Mouse (Mus musculus): ENCODE results near the gene Lyg1.
"Not testable (repeated sequence)": the region's sequence is repeated elsewhere in the genome, so short reads cannot be mapped to it uniquely, and the experiment has no call there.

Gene Lyg1

DNA sequence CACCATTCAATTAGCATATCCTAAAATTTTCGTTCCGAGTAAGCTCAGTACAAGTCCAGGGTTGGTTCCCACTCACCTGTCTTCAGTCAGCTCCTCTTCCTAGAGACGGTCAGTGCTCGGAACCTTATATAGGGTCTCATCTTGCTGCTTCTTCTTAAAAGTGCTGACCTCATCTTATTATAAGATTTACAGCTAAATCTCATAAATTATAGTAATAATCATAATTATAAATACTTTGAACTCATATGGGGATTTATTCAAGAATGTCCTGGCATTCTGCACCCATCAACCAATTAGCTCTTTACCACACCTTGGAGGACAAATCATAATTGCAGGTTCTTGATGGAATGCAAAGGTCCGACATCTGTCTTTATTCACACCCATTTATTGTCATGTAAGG, at the start of gene Lyg1:
Gene Lyg1 (minus strand): TSS at position 101 of the 400 bp plus-strand sequence.
- DNase-seq (ENCODE audit: low spot score): no peak

DNA sequence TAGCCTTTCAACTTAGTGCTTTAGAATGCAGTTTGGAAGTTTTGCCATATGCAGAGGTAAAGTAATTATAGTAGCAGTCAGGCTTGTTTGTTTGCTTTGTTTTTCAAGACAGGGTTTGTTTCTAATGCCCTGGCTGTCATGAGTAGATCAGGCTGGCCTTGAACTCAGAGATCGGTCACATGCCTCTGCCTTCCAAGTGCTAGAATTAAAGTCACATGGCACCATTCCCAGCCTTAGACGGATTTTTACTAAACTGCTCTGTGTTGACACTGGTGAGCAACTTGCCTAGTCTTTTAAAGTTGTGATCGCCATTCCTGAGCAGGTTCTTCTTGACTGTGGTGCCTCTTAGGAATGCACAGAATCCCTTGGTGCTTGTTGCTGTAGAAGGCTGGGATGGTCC, 49.2 kb upstream of the Lyg1 start:
- DNase-seq (ENCODE audit: low spot score): no peak

DNA sequence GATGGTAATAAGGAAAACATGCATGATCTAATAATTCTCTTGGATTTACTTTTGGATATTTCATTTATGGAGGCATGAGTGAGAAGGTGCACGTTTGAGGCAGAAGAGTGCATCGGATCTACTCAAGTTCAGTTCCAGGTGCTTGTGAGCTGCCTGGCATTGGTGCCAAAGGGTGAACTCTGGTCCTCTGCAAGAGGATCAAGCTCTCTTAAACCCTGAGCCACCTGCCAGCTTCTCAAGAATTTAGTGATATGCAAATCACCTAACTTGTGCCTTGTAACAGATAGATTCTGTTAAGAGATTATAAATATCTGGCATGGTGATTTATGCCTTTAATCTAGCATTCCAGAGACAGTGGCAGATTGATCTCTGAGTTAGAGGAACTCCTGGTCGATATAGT, 45.5 kb upstream of the Lyg1 start:
- DNase-seq (ENCODE audit: low spot score): no peak

DNA sequence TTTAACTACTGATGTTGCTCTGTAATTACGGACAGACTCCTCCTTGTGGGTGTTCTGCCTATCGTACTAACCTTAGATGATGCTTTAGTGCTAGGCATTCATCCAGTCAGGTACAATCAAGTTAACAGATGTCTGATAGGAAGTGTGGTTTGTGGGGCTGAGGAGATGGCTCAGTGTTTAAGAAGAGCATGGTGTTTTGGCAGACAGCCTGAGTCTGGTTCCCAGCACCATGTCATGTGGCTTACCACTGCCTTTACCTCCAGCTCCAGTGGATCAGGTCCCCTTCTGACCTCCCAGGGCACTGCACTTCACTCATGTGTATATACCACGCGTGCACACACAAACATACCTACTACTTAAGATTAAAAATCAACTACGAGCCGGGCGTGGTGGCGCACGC, 44.4 kb upstream of the Lyg1 start:
- no peak for DNase-seq (ENCODE audit: low spot score)

DNA sequence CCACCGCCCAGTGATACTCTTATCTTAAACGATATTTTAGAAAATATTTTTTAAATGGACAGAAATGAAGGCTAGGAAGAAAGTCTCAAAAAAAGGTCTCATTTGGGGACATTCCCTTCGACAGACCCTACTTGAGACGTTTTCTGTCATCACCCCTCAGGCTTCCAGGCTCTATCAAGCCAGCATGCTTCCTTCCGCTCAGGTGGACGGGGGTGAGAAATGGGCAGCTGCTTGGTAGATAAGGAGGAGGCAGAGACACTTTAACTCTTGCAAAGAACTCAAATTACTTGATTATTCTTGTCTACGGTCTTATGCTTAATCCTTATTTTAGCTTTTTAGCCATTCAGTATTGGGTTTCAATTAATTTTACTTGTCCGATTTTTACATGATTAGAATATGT, 43.3 kb upstream of the Lyg1 start:
- DNase-seq (ENCODE audit: low spot score): no peak

DNA sequence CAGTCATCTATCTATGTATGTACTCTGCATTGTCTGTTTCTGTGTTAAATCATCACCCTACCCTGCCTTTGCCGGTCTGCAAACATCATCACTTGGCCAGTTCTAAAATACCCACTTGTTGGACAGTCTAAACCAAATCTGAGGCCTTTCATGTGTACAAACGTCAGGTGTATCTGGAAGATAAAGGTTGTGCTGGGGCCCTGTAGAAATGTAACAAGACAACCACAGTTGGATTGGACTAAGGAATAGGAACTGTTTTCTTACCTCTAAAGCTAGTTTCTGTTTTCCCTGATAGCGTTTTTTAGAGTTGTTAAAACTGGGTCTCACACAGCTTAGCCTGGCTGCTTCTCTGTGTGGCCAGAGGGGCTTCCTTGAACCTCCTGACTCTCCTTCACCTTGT, 42.0 kb upstream of the Lyg1 start:
- DNase-seq (ENCODE audit: low spot score): no peak

DNA sequence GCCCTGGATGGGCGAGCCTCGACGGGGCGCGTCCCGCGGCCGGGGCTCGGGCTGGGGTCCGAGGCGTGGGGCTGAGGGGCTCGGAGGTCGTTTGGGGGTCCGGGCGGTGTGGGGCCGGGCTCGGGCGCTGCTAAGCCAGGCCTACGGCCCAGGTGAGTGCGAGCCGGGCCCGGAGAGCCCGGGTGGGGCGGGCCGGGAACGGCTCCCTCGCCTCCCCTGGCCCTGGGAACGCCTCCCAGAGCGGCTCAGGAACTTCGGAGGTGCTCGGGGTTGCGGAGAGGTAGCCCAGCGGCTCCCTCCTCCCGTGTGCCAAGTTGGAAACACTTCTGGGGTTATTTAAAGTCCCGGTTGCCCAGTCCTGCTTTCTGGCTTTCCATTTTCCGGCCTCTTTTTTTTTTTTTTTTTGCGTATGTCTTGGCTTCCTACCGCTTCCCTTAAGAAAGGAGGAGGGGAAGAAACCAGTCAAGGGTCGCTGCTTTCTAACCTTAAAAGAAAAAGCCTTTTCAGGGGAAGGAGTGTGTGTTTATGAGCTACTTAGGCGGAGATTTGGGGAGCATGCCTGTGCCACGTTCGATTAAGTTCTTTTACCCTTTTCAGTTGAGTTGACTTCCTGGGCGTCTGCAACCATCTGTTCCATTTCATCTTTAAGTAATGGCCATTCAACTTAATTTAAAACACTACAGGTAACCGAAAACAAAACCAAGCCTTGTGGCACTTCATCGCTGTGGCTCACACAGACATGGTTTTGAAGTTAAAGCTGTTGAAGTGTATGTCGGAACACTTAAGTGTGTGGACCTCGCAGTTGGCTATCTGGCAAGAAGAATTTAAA, 41.0 kb upstream of the Lyg1 start:
- no peak for DNase-seq (ENCODE audit: low spot score)

DNA sequence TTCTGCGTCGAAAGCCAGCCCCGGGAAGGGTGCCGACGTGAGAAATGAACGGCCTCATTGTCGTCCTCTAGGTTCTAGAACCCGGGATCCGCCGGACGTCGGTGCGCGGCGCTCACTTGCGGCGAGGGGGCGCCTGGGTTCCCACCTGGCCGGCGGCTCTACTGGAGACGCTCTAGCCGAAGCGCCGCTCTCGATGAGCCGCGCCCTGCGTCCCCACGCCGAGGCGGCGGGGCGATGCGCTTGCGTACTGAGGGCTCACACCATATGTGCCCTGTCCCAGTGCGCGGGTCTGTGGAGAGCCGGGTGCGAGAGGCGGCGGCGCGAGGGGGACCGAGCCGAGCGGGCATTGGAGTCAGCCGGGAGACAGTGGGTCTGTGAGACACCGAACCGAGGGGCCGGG, 40.3 kb upstream of the Lyg1 start, which contains the start of the genes Txndc9 and Eif5b:
Gene Txndc9 (minus strand): TSS at position 27 of the 400 bp plus-strand sequence.
Gene Eif5b (plus strand): TSS at position 144 of the 400 bp plus-strand sequence.
- DNase-seq (ENCODE audit: low spot score): peak; percentile 79

DNA sequence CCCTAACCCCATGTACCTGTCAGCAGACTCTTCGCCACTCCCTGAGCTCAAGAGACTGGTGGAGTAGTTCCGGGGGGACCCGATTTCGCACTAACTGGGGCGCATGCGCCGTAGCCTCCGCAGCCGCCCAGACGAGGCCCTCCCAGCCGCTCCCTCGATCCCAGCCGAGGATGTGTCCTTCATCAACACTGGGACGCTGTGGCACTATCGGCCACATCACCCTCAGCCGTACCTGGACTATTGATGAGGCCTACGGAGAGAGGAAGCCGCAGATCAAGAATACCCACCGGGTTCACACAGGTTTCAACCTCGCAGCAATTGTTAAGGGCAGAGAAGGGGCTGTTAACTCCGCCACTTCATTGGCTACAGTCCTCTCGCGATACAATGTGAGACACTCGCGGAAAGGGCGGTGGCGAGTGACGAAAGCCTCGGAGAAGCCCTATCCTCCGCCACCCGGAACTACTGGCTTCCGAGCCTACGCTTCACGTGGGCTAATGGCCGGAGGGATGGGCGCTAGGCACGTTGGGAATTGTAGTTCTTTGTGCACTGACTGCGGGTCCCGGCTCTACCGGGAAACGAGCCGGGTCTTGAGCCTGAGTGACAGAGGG, 39.4 kb upstream of the Lyg1 start:
- peak; percentile 82 for DNase-seq (ENCODE audit: low spot score)

DNA sequence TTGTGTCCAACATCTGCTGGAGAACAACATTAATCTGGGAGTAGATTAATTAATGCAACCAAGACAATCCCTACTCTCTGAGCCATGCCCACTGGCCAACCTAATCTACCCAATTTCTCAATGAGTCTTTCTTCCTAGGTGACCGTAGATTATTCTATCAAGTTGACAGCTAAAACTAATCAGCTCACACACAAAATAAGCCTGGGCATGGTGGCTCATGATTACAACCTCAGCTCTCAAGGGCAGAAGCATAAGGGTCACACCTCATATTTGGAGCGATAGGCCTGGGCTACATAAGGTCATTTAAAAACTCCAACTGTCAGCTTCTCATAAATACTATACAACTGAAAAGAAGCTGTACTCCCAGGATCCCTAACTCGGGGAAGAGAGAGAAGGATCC, 38.7 kb upstream of the Lyg1 start:
- DNase-seq (ENCODE audit: low spot score): no peak

DNA sequence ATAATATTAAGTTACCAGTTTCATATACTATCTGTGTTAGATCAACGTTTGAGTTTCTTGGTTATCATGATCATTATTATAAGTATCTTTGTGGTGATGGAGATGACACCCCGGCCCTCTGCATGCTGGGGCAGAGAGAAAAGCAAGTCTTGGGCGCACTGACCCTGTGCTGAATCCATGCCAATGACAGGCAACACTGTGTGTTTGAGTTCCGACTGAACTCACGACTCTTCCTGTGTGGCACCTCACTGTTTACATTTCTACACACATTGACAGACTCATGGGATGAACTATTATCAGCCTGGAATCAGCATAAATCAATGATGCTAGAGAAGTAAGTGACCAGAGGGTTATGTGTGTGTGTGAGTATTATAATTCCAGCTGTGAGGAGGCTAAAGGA, 30.3 kb upstream of the Lyg1 start:
- no peak for DNase-seq (ENCODE audit: low spot score)

DNA sequence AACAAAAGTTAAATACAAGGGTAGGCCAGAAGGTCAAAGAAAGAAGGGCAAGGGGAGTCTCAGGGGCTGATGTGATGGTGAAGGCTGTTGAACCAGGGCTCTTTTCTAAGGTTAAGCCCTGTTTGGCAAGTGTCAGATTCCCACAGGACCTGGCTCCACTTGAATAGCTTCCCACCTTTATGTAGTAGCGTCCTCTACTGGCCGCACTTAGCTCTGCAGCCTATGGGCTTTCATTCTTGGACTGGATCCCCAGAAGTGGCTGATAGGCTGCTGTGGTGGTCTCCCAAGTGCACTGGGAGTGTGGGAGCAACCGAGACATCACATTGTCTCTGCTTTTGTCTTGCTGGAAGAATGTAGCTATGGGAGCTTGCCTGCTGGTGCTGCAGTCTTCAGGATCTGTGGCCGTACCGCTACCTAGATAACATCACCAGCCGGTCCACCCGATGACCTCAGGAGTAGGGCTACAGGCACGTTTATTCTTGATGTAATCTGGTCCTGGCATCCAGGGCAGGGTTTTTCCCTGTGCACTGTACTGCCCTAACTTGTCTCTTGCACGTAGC, 28.3 kb upstream of the Lyg1 start:
- DNase-seq (ENCODE audit: low spot score): no peak

DNA sequence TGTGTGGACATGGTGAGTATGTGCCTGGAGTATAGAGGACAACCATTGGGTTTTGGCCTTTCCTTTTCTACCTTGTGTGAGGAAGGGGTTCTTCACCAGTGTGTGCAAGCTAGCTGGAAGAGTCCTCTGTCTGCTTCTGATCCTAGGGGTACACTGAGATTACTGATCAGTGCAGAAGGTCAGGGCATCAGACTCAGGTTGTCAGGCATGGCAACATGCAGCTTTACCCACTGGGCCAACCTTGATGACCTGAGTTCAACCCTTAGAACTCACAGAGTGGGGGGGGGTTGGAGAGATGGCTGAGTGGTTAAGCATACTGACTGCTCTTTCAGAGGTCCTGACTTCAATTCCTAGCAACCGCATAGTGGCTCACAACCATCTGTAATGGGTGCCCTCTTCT, 26.8 kb upstream of the Lyg1 start:
- DNase-seq (ENCODE audit: low spot score): no peak

DNA sequence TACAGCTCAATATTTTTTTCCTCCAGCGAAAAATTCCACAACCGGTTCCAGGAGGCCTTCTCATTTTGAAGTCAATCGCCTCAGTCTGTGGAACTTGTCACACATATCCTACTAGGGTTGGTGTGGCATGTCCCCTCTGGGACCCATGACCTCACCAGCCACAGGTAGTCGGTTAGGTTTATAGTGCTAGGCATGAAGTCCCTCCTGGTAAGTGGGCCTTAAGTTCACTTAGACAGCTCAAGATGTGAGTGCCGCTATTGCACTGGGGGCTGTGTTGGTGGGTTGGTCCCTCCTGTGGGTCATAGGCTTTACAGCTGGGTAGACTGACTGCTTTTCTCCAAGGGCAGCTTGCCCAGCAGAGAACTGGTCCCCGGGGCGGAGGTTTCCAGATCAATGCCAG, 19.7 kb upstream of the Lyg1 start:
- no peak for DNase-seq (ENCODE audit: low spot score)

DNA sequence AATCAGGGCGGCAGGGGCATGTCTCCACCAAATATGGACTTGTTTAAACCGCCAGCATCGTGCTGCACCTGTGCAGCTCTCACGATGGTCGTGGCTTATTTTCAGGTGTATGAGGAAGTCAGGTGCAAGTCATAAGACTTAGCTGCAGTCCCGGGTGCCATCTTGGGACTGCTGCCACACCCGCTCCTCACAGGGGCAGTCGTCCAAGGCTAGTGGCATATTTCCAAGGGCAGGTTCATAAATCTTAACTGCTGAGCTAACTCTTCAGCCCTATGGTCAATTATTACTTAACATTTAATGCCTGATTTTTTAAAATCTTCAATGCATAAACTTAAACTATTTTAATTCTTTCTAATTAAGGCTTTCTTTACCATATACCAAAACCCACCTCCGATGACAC, 19.1 kb upstream of the Lyg1 start:
- not testable (repeated sequence) for DNase-seq (ENCODE audit: low spot score)

DNA sequence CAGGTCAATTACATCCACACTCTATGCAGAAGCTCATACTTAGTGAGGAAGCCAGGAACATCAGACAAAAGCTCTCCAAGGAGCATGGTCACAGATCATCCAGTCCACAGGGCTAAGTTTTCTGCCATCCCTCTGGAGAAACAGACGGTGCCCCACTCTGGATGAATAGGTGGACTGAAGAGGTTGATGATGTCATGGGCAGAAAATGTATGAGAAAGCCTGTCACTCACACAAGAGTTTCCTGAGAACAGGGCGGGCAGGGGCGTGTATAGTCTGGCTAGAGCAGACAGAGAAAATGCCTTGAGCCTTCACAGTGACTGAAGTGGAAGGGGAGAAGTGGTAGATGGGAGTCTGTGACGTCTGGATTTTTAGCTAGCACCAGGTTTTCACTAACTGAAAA, 14.0 kb upstream of the Lyg1 start:
- no peak for DNase-seq (ENCODE audit: low spot score)

DNA sequence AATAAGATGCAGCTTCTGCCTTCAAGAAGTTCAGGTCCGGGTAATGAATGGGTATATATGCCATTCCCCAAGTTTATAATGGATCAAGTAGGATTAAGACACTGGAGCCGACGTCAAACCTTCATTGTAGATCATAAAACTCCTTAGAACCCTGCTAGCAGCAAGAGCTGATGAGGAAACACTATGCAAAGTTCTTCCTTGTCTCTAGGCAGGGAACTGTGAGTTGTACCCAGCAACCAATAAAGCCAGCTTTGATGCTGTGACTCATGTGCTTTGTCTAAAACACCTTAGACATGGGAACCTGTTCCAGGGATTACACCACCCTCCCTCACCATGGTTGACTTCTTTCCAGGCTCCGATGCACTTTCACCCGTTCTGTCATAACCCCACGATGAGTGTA, 11.2 kb upstream of the Lyg1 start:
- DNase-seq (ENCODE audit: low spot score): no peak

DNA sequence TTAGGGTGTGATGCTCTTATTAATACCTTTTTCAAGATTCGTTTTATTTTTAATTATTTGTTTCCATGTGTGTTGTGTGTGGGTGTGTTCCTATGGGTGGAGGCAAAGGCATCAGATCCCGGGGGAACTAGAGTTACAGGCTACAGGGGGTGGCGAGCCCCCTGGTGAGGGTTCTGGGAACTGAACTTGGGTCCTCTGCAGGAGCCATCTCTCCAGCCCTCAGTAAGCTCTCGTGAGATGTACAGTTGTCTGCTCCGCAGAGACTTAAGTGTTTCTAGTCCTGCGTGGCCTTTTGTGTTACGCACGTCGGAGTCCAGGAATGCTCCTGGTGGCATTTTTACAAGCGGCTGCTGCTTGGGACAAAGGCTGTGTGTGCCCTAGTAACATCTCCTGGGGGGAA, 8.0 kb upstream of the Lyg1 start:
- no peak for DNase-seq (ENCODE audit: low spot score)

DNA sequence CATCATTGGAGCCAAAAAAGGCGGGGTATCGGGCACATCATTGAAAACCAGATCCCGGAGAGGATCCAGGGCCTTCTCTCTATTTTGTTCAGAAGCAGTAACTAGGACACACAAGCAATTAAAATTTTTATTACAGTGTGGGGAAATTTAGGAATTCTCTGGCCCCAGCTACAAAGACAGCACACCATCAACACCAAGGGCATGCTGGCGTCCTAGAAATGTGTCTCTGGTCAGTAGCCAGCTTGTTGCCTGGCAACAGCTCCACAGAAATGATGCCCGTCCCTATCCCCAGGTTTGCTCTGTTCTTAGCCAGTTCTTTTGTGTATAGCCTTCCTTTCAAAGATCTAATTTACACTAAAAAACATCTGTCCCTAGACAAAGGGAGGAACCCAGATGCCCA, 1.9 kb upstream of the Lyg1 start:
- no peak for DNase-seq (ENCODE audit: low spot score)

DNA sequence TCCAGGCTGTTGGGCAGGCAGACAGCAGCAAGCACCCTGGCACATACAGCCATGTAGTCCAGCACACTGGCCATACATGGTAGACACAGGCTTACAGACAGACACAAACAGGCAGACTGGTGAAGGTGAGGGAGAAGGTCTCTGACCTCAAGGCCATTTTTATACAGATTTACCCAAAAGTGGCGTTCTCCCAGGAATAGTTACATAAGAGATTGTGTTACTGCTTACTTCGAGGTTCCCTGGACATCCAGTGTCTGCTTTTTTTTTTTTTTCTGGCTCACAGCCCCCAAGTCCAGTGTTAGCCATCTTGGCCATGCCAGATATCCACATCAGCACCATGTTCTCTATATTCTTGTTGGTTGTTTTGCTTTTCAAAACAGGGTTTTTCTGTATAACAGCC, 957 bp upstream of the Lyg1 start:
- no peak for DNase-seq (ENCODE audit: low spot score)

DNA sequence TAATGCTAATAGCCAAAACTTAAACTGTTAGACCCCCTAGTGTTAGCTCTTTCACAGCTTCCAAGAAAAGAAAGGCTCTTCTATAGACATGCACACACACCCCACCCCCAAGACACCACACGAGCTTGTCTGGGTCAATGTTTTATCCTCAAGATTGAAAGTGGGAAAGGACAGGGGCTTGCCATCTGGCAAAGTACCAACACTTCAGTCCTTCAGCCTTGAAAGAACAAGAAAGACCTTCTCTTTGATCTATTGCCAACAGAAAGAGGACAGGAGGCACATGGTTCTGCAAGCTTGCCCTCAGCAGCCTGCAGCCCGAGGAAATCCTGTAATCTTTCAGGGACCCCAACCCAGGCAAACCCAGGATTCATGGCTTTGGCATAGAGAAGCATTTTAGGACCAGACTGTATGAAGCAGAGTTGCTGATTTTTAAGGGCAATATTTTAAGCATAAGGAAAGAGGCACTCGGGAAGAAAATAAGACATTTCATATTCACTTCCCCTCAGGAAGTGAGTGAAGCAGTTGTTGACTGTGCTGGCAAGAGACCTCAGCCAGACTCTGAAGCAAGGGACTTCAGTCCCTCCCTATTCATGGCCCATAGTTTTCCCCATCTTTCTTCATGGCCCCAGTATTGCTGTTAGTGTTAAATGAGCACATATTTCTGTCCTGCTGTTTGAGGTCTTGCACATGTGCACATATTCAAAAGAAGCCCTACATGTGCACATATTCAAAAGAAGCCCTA, 698 bp downstream of the Lyg1 start:
- DNase-seq (ENCODE audit: low spot score): no peak

DNA sequence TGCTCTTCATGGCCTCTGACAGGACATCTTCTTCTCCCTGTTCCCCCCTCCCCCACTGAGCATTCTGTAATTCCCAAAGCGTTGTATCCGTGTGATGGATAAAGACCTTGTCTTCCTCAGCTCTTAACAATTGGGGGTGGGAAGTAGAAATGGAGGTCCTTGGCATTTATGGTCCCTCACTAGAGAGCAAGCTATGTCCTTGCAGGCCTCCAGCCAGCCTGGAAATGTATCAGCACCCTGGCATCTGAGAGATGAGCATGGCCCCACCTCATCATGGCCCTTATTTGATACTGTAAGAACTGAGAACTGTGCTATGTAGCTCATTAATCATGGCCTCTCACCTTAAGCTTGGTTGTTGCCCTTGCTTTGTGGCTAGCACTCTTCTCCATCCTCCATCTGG, 2.3 kb downstream of the Lyg1 start:
- DNase-seq (ENCODE audit: low spot score): no peak

DNA sequence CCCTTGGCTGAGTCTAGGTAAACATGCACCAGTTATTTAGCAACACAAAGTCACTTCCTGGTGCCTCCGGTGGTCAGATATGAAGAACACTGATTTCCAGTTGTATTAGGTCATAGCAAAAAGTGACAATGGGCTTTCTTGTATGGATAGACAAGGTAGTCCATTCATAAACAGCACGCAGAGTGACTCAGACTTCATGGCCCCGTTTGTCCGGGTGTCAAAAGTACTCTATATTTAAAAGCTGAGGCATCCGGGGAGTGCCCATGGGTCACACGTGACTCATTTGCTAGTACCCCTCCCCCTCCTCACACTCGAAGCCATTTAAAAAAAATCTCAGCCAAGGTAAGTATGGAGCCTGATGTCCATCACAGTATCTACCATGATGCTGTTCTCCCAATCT, 2.8 kb downstream of the Lyg1 start:
- no peak for DNase-seq (ENCODE audit: low spot score)

Data from ovary, postnatal 10 days (tissue).